Mouse (Mus musculus): ENCODE results near the gene Spon1.

GRCm38 (mm10) chr7:113727999-113728713 lies 37.6 kb upstream of the Spon1 start:
- TF ChIP-seq POLR2A (IDR thresholded peaks at IDR 0.05; ENCODE audit: borderline replicate concordance, insufficient read depth, low read length) (no peak), CTCF (IDR thresholded peaks at IDR 0.05; ENCODE audit: borderline replicate concordance, insufficient read depth, low read depth, low read length) (no peak)

Measured in cerebellum, adult 2 months (tissue).